Mouse (Mus musculus) heart, postnatal 14 days (tissue): ENCODE data around the gene Tns1. TPM values are rescaled to one million over a fixed set of nuclear protein-coding genes. Genes with fewer than 3 reads are reported as not detected.

ENCODE experiments used
- DNase-seq, 2 experiments: peaks; one replicate each; pipeline ENCODE4 v3.0.0; 2021 to 2022
- intact Hi-C: fragments of 180-260 bp; cut with DNase I; formaldehyde crosslinking; loops from one replicate; pipeline ENCODE4 v1.15.1; 2025
- total RNA-seq, 2 experiments: library from RNA; stranded (reverse); gene quantifications; 2 replicates each; pipeline ENCODE4 v1.2.3; 2021

Gene Tns1
- total RNA-seq, 2 experiments from 2014 or later = 677 to 755 TPM

DNA sequence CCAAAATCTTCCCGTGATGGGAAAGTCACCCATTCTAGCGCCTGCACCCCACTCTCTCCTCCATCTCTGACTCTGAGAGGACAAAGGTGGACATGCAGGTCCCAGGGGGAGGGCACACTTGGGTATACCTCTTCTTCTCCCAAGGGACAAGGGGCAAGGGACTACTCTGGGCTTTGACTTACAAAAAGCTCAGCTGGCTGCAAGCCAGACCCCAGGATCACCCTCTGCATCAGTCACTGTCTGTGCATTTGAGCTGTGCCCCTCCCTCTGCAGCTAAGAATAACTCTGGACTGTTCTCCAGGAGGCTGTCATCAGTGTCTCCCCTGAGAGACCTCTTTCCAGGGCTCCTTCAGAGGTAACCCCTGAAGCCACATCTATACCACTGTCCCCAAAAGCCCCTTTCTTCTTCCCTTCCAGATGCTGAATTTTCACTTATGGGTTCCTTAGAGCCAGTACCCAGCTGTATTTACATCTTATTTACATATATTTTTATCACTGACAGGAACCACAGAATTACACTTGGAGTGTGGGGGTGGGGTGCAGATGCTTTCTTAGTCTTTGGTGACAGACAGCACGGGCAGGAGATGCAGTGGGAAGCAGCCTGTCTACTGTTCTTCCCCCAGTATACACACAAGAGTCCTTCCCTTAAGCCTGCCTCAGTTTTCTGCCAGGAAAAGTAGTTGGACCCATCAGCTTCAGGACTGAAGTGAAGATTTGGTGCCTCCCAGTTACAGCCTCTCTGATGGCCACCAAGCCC is 81.4 kb downstream of the Tns1 start:
- DNase-seq = no peak
- intact Hi-C loops = no loop called here

DNA sequence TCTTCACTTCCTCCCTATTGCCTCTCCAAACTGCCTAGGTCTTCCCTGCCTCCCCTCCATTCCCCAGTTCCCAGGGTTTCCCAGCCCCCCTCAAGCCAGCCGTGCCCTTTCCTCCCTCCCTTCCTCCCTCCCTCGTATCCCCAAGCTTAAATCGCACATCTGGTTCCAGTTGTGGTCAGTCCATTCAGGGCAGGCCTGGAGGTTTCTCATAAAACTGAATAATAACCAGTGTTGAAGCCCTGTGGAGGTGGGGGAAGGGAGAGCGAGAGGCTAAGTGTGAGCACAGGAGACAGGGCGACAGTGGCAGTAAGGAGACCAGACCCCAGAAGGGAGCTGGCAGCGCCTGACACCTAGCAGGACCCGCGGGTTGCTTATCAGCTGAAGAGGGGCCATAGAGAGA is 82.6 kb downstream of the Tns1 start:
- intact Hi-C loops = no loop called here
- DNase-seq = no peak

DNA sequence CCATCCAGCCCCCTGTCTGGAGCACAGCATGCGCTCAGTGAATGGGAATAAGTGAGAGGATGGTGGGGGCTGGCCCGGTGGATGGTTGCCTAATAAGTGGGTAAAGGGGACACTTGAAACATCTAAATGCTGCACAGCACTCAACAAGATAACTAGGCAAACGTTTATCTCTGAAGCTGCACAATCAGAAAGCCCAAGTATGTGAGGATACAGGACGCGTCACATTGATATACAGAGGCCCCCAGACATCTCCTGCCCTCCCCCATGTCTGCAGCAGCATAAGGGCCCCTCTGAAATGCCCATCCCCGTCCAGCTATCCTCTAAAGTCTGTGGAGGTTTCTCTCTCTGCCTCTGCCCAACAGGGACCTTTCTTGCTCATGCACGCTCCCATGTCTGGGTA is 83.1 kb downstream of the Tns1 start:
- intact Hi-C loops = no loop called here
- DNase-seq = no peak

DNA sequence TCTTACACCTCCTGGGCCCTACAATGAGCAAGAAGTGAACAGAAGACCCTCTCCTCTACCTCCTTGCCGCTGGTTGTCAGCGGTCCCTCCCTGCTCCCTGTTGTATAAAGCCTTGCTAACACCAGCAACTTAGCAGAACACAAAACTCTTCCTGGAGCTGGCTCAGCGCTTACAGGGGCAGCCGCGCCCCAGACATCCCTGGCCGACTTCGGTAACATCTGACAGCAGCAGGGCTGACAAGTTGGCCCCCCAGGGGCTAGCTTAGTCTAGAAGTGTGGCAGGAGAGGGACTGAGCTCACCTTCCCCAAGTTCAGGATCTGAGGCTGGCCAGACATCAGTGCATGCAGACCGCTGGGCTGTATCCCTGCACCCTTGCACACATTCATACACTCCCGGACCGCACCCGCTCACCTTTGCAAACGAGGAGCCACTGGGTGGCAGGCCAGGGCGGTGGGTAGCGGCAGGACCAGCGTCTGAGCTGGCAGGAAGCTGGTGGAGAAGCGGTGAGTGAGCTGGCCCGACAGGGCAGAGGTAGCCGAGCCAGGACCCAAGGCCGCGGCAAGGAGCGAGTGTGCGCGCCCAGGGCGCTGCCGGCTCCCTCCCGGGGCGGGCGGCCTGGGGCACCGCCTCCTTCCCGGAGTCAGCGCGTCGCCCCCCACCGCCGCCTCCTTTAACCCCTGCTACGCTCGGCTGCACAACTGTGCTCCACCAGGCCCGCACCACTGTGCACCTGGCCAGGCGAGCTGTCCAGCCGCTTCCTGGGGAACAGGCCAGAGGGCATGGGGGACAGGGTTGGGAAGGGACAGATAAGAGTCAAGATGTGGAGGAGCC is 87.5 kb downstream of the Tns1 start:
- intact Hi-C loops = loop anchor here (2.0 kb wide), 1 partner anchor 38 kb away; no protein-coding TSS in a partner anchor

DNA sequence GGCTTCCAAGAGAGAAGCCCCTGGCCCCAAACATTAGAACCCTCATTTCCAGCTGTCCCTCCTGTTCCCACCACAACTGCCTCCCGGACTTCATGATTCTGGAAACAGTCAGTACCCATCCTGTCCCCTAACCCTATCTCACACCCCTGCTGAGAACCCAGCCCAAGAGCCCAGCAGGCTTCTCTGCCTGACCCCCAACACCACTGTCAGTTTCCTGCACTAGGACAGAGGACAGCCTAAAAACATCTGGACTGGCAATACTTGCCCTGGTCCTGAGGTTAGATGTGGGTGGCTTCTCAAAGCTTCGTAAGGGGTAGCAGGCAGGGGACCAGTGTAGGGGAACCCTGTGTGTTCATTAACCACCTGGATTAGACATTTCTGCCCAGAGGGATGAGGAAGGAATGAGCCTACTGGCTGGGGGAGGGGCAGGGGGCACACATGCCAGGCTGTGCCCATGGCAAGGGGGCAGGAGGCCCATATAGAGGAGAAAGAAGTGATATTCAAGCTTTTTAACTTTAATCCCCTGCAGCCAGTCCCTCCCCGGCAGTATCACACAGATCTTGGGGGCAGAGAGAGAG is 88.2 kb downstream of the Tns1 start:
- intact Hi-C loops = loop anchor here (2.0 kb wide), 1 partner anchor 39 kb away; no protein-coding TSS in a partner anchor
- DNase-seq = no peak

More for the DNA sequence above, 87.5 kb downstream of the Tns1 start:
- peak; percentile 77 to 80 for DNase-seq

DNA sequence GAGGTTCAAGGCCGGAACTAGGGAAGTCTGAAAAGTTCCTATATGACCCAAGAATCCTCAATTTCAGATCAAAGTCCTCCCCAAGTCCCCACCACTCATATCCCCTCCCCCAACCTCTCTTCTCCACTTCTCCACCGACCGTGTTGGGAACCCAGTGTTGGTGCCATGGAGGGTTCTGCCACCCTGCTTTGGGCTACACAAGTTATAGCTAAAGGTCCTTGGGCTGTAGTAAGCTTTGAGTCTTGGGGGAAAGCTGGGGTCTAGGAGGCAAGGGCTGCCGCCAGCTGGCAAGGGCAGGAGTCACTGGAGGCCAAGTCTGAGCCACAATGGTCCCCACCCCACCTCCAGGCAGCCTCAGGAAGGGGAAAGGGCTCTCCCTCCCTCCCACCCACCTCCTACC is 88.8 kb downstream of the Tns1 start:
- intact Hi-C loops = no loop called here
- no peak for DNase-seq

DNA sequence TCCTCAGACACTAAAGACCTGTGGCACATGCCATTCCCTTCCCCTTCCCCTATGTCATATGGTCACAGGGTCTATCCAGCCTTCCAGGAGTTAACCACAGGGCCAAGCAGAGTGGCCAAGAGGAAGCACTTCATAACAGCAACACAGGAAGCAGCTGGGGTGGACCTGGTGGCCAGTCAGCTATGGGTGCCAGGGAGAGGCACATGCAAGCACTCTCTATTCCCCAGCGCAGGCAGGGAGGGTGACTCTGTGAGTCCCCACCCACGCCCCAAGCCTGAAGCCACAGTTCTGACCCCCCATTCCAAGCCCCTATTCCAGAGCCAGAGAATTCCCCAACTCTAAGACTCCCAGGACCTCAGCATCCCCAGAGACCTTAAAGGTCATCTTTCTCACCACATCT is 89.5 kb downstream of the Tns1 start:
- intact Hi-C loops = loop anchor here (5.0 kb wide), 1 partner anchor 37 kb away; no protein-coding TSS in a partner anchor

DNA sequence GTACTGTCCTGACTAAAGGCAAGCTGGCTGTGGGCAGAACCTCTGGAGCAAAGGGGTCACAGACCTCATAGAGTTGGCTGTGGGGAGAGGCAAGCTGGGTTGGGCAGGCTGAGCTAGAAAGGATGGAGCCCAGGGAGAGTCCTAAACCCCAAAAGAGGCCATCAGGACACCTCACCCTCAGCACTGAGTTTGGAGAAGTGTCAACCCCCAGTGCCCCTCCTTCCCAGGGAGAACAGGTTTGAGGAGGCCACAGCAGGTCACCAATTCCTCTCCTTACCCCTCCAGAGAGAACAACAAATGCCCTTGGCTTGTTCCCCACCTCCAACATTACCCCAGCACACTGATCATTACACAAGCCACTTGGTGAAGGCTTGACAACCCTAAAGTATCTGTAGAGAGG is 90.0 kb downstream of the Tns1 start:
- no peak for DNase-seq
- intact Hi-C loops = loop anchor here (5.0 kb wide), 1 partner anchor 37 kb away; no protein-coding TSS in a partner anchor

More for the DNA sequence above, 89.5 kb downstream of the Tns1 start:
- peak in 1 of 2 experiments; percentile 60 for DNase-seq

DNA sequence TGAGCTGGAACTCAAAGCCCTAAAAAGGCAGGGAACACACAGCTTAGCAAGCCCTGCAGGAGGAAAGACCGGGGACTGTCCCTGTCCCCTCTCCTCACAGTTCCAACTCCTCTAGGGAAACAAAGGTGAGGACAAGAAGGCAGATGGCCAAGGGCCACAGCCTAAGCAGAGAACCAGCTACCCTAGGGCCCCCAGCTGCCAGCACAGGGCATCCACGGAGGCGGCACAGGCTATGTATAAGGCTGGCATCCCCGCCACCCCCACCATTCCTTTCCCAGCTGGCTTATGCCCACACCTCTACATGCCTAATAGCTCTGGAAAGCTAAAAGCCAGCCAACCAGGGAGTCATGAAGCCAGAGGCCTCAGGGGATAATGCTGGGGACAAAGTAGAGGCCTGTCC is 90.8 kb downstream of the Tns1 start:
- DNase-seq = no peak
- intact Hi-C loops = loop anchor here (5.0 kb wide), 1 partner anchor 36 kb away; no protein-coding TSS in a partner anchor

DNA sequence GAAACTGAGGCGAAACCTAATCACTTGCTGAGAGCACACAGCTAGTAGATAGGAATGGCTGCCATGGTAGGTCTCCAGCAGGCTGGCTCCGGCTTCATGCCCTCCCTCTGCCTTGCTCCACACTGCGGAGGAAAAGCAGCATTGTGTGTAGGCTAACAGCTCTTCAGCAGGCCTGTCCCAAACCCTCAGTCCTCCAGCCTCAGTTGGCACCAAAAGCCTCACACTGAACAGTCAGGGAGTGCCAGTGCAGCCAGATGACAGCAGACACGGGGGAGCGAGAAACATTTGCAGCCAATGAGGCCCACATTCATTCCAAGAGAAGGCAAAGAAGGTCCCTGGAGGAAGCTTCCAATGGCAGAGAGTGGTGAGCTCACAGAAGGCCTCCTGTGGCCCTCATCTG is 91.3 kb downstream of the Tns1 start:
- intact Hi-C loops = loop anchor here (5.0 kb wide), 1 partner anchor 36 kb away; no protein-coding TSS in a partner anchor
- no peak for DNase-seq

DNA sequence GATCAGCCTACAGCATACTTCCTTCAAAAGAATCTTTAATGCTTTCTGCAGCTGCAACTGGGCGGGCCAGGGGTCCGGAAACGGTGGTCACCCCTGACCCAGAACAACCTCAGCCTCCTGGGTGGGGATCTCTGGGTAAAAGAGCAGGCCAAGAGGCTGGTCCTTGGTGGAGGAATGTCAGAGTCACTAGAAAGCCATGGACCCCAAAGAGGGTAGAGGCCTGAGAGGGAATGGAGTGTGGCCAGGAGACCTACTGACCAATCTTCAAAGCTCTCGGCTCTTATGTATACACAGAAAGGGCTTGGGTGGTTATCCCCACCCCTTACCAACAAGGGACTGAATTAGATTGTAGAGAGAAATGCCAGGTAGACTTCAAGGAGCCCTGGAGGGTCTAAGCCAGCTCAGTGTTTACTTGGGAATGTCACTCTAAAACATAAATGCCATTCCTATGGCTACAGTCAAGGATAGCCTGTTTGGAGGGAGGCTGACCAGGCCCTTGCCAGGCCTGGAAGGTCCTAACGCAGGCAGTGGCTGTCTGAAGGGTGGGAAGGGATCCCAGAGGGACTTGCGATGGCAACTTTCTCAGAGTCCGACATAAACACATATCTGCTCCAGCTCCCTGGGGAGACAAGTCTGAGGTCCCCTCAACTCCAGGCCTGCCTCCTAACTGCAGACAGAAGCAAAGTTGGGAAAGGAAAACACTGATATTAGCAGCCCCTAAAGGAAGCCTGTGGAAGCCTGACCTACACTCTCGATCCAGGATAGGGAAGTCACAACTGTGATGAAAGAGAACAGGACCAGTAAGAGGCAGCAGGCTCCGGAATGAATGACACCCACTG is 92.3 kb downstream of the Tns1 start:
- intact Hi-C loops = loop anchor here (5.0 kb wide), 1 partner anchor 35 kb away; no protein-coding TSS in a partner anchor
- peak; percentile 62 to 68 for DNase-seq

DNA sequence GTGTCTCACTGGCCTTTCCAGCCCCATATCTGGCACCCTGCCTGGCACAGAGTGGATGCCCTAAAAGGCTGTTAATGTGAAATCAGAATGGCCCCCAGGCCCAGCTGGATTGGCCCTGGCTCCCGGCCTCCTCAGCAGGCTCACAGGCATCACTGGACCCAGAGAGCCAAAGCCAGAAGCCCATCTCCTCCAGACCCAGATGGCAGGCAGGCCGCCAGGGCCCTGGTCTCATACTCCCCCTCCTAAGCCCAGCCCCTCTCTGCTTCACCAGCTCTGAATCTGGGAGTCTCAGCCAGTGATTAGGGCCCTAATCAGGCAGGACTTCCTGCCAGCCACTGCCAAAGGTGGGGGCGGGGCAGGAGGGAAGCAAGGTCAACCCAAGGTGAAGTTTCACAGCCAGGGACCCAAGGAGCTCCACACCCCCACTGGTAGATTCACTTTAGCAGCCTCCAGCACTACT is 93.3 kb downstream of the Tns1 start:
- intact Hi-C loops = loop anchor here (5.0 kb wide), 1 partner anchor 34 kb away; no protein-coding TSS in a partner anchor
- DNase-seq = peak; percentile 82 to 84

DNA sequence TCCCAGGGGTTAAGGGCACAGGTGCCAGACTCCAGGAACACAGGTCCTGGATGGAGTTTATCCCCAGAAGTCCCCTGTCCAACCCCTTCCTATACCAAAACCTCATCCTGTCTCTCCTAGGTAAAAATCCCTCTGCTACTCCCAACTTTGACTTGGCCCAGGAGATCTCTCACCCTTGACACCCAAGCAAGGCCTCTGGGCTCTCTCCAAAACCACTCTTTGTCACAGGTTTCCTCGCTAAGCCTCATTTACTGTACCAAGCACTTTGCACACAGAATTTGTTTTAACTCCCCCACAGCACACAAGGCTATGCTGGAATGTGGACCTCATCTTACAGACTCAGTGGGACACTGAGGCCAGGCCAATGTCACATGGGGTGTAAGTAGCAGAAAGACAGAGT is 94.0 kb downstream of the Tns1 start:
- DNase-seq = no peak
- intact Hi-C loops = loop anchor here (5.0 kb wide), 1 partner anchor 33 kb away; no protein-coding TSS in a partner anchor

DNA sequence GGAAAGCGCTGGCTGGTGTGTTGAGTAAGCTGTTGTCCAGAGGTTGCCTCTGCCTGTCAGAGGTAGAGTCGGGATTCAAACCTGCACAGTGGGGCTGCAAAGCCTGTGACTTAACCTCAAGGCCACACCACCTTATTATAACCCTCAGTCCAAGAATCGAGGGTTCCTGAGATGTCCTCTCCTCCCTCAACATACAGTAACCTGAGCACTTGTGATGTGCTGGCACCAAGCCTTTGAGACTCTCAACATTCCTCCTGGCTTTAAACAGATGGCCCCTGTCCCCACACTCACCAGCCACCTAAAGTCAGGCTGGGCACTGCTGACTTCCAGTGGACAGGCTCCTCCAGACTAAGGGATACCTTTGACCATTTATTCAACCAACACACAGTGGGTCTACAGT is 94.6 kb downstream of the Tns1 start:
- intact Hi-C loops = loop anchor here (5.0 kb wide), 1 partner anchor 32 kb away; no protein-coding TSS in a partner anchor
- DNase-seq = no peak

DNA sequence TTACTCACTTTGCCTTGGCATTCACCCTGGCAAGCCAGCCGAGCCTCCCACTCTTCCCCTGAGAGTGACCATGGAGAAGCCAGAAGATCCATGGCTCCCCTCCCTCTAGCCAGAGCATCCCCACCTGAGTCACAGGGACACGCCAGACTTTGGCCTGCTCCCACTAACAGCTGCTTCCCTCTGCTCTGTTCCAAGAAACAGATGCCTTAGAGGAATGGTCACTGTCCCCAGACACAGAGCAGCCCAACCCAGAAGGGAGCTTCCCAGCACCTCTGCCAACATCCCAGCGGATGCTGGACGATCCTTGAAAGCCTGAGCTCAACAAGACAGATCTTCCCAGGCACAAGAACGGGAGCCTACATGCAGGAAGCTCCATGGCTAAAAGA is 95.4 kb downstream of the Tns1 start:
- DNase-seq = peak; percentile 69 to 75
- intact Hi-C loops = no loop called here

DNA sequence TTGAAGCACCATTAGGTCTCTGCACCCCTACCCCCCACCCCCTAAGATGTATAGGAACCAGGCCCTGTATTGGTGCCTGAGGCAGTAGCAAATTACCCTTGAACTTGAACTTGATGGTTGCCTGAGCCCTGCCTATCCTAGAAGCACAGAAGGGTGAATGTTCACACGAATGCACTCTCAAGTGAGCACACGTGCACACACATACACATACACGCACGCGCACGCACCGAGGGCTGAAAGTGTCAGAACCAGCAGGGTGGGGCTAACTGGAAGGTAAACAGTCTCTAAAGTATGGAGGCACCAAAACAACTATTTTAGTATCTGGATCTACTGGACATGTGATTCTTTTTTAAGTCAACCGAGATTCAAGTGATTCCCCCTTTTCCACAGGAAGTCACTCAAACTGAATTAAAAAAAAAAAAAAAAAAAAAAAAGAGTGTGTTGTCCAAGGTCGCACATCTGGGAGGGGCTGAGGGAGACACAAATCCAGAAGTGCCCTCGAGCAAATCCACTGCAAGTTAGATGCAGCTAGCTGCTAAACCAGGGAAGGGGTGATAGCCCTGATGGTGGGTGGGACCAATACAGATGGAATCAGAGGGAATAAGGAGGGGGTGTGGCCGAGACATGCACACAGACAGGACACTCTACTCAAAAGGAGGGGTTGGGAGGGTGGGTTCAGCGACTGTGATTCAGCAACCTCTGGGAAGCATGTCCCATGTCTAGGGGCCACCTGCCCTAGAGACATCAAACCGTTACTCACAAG is 96.0 kb downstream of the Tns1 start:
- peak in 1 of 2 experiments; percentile 8 for DNase-seq
- intact Hi-C loops = no loop called here

DNA sequence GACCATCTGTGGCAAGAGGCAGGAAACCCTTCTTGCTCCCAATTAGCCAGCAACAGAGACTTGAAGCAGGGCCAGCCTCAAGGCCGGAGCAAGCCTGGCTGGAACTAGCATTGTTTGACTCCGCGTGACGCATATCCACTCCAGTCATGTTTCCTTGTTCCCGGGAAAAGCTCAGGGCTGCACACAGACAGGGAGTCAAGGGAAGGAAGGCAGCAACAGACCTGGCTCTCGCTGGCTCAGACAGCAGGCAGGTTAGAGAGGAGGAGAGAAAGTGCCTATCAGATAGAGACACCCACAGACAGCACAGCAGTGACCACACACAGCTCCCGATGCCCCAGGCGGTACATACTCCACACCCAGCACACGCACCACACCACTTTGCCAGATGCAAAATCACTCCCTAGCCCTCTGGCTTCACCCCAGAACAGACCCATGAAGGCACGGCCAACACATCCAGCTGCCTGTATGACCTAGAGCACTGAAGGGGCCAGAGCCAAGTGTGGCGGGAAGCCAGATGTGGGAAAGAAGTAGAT is 96.6 kb downstream of the Tns1 start:
- DNase-seq = peak; percentile 78 to 80
- intact Hi-C loops = no loop called here

DNA sequence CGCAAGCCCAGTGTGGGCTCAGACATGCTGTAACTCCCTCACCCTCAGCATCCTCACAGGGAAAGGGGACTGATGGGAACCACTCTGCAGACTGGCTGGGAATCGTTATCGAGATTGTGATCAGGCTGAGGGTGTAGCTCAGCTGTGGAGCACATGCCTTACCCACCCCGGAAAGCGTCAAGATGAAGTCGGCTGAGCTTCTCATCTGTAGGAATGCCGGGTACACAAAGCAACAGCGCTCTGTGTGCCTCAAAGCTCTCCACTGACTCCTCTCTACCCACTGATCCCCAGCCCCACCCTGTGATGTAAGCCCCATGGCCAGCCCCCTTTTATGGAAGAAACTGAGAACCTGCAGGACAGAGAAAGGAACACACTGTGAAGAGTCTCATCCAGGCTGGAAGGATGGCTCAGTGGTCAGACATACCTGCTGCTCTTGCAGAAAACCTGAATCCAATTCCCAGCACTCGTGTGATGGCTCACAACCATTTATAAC is 97.5 kb downstream of the Tns1 start:
- DNase-seq = peak in 1 of 2 experiments; percentile 13
- intact Hi-C loops = no loop called here
